Mouse (Mus musculus): ENCODE data around the gene Olfr692. TPM values are rescaled to one million over a fixed set of nuclear protein-coding genes. Genes with fewer than 3 reads are reported as not detected.
"Not testable (repeated sequence)": the region's sequence is repeated elsewhere in the genome, so short reads cannot be mapped to it uniquely, and the experiment has no call there.

Gene Olfr692
- polyA plus RNA-seq, 1 experiment from 2014 or later = not detected

DNA sequence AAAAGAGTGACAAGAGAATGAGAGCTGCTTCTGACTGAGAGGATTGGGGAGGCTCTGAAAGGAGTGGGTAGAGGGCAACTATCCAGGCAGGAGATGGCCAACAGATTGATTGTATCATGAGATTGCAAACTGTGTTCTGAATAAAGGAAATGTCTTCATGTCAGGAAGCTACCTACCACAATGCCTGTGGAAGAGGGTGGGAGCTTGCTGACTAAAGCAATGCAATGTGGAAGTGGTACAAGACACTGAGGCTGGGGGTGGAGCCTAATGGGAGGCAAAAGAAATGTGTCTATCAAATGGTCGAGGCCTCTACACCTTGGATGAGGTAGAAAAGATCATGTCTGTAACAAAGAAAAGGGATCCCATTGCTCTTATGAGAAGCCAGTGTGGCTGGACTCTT, 38.3 kb downstream of the Olfr692 start:
- WGBS = 48% methylated on average over 1 of the region's 1 CpGs
- Histone ChIP-seq H3K9ac (ENCODE audit: low read length) (no peak overlapping the region), H3K36me3 (ENCODE audit: control insufficient read depth, insufficient read depth, low read length) (no peaks in the 10 kb centered on the region), H3K27me3 (ENCODE audit: control insufficient read depth, insufficient read depth, low read length) (no peaks in the 10 kb centered on the region), H3K4me1 (ENCODE audit: control insufficient read depth in 2 of 2, insufficient read depth in 2 of 2, low read length in 2 of 2) (no peaks in the 10 kb centered on the region), H3K27ac (replicated peaks in 1 of 2; ENCODE audit: control insufficient read depth in 1 of 2, insufficient read depth in 1 of 2, low read depth in 2 of 2, low read length in 2 of 2) (no peak overlapping the region), H3K4me2 (ENCODE audit: low read length) (no peak overlapping the region), H3K9me3 (ENCODE audit: control insufficient read depth, low read length) (no peaks in the 10 kb centered on the region), H3K4me3 (ENCODE audit: control insufficient read depth in 1 of 2, insufficient read depth in 1 of 2, low read depth in 1 of 2, low read length in 2 of 2) (no peak overlapping the region)
- ATAC-seq (ENCODE audit: insufficient number of reproducible peaks, insufficient read depth, low FRiP score, low read depth) = no peak; the same call in 1 of the 2 replicates

DNA sequence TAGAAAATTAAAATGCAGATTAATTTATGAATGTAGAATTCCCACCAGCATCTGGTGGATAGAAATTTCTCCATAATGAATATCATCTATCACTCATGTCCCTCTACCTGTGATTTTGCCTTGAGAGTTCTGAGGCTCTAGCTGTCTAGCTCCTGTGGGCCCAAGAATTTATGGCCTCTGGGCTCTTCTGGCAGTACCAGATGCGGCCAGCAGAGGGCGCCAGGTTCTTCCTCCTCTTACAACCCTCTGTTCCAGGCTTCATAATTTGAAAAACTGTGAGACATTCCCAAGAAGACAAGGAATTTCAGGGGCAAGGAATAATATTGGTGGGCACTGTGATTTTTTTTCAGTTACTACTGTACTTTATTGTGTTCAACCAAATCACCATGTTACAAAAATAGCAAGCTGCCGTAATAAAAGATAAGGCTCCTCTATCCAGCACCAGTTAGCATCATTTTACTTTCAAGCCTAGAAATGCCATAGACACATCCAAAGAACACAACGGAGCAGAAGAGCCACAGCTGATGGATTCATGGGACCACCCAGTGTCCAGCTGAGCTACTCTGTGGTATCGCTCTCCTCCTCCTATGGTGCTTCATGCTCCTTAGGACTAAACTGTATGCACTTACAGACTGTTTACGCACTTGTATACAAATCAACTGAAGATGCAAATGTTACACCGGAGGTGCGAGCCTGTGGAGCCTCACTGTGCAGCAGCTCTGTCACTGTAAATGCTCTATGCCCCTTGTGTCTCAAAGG, 44.0 kb downstream of the Olfr692 start:
- 48% methylated on average over 8 of the region's 8 CpGs for WGBS
- not testable (repeated sequence) for H3K4me1 ChIP-seq (ENCODE audit: control insufficient read depth in 2 of 2, insufficient read depth in 2 of 2, low read length in 2 of 2); H3K36me3 ChIP-seq (ENCODE audit: control insufficient read depth, insufficient read depth, low read length); H3K4me3 ChIP-seq (ENCODE audit: control insufficient read depth in 1 of 2, insufficient read depth in 1 of 2, low read depth in 1 of 2, low read length in 2 of 2); H3K4me2 ChIP-seq (ENCODE audit: low read length); H3K27ac ChIP-seq (replicated peaks in 1 of 2; ENCODE audit: control insufficient read depth in 1 of 2, insufficient read depth in 1 of 2, low read depth in 2 of 2, low read length in 2 of 2); ATAC-seq (ENCODE audit: insufficient number of reproducible peaks, insufficient read depth, low FRiP score, low read depth); H3K9me3 ChIP-seq (ENCODE audit: control insufficient read depth, low read length); H3K9ac ChIP-seq (ENCODE audit: low read length); H3K27me3 ChIP-seq (ENCODE audit: control insufficient read depth, insufficient read depth, low read length)

DNA sequence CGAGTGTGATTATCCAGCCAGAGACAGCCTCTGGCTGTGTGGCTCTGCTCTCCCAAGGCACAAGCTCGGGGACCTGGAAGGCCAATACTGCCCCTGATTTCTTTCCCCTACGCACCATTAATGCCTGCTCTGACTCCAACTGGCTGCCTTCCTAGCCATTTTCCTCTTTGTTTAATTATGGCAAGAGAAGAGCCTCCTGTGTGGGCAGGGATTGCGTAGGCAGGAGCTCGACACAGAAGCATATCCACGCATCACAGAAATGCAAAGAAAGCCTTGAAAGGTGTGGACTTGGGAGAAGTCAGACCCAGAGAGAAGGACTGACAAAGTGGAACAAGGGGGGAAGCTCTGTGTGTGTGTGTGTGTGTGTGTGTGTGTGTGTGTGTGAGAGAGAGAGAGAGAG, 46.4 kb downstream of the Olfr692 start:
- H3K4me3 ChIP-seq (ENCODE audit: control insufficient read depth in 1 of 2, insufficient read depth in 1 of 2, low read depth in 1 of 2, low read length in 2 of 2) = no peak overlapping the region
- H3K27me3 ChIP-seq (ENCODE audit: control insufficient read depth, insufficient read depth, low read length) = no peaks in the 10 kb centered on the region
- H3K36me3 ChIP-seq (ENCODE audit: control insufficient read depth, insufficient read depth, low read length) = no peaks in the 10 kb centered on the region
- H3K9me3 ChIP-seq (ENCODE audit: control insufficient read depth, low read length) = no peaks in the 10 kb centered on the region
- WGBS = 59% methylated on average over 6 of the region's 6 CpGs
- H3K27ac ChIP-seq (replicated peaks in 1 of 2; ENCODE audit: control insufficient read depth in 1 of 2, insufficient read depth in 1 of 2, low read depth in 2 of 2, low read length in 2 of 2) = no peak overlapping the region
- no peak for ATAC-seq (ENCODE audit: insufficient number of reproducible peaks, insufficient read depth, low FRiP score, low read depth)
- no peak overlapping the region for H3K4me2 ChIP-seq (ENCODE audit: low read length)
- H3K9ac ChIP-seq (ENCODE audit: low read length) = no peak overlapping the region
- no peaks in the 10 kb centered on the region for H3K4me1 ChIP-seq (ENCODE audit: control insufficient read depth in 2 of 2, insufficient read depth in 2 of 2, low read length in 2 of 2)

DNA sequence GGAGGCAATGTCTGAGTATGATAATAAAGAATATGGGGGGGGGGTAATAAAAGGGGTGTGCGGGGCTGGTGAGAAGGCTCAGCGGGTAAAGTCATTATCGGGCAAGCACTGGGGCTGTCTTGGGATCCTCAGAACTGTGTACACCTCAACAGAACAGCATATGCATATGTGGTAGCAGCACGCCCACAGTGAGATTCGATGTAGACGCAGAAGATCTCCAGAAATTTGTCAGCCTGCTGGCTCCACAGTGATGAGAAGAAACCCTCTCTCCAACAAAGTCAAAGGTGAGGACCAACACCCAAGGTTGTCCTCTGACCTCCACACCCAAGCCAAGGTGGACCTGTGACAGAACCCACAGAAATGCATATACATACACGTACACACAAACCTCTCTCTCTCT, 48.5 kb downstream of the Olfr692 start:
- H3K9ac ChIP-seq (ENCODE audit: low read length) = no peak overlapping the region
- H3K9me3 ChIP-seq (ENCODE audit: control insufficient read depth, low read length) = no peaks in the 10 kb centered on the region
- ATAC-seq (ENCODE audit: insufficient number of reproducible peaks, insufficient read depth, low FRiP score, low read depth) = no peak
- no peak overlapping the region for H3K4me3 ChIP-seq (ENCODE audit: control insufficient read depth in 1 of 2, insufficient read depth in 1 of 2, low read depth in 1 of 2, low read length in 2 of 2)
- no peak overlapping the region for H3K4me2 ChIP-seq (ENCODE audit: low read length)
- 86% methylated on average over 7 of the region's 7 CpGs for WGBS
- no peaks in the 10 kb centered on the region for H3K36me3 ChIP-seq (ENCODE audit: control insufficient read depth, insufficient read depth, low read length)
- no peak overlapping the region for H3K27ac ChIP-seq (replicated peaks in 1 of 2; ENCODE audit: control insufficient read depth in 1 of 2, insufficient read depth in 1 of 2, low read depth in 2 of 2, low read length in 2 of 2)
- no peaks in the 10 kb centered on the region for H3K4me1 ChIP-seq (ENCODE audit: control insufficient read depth in 2 of 2, insufficient read depth in 2 of 2, low read length in 2 of 2)
- no peaks in the 10 kb centered on the region for H3K27me3 ChIP-seq (ENCODE audit: control insufficient read depth, insufficient read depth, low read length)

DNA sequence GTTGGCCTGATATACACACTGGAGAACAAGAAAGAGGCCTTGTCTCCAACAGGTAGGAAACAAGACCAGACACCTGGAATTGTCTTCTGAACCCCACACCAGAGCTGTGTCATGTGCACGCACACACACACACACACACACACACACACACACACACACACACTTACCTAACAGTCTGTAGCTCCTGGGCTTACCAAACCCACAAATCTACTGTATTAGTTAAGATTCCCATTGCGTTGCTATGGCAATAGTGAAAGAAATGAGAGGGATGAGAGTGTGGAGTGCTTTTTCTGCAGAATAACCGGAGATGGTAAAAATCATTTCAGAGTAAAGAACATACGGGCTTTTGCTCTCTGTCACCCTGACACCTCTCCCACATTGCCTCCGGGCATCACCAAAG, 50.1 kb downstream of the Olfr692 start:
- Histone ChIP-seq H3K27me3 (ENCODE audit: control insufficient read depth, insufficient read depth, low read length) (no peaks in the 10 kb centered on the region), H3K4me1 (ENCODE audit: control insufficient read depth in 2 of 2, insufficient read depth in 2 of 2, low read length in 2 of 2) (no peaks in the 10 kb centered on the region), H3K4me3 (ENCODE audit: control insufficient read depth in 1 of 2, insufficient read depth in 1 of 2, low read depth in 1 of 2, low read length in 2 of 2) (no peak overlapping the region), H3K4me2 (ENCODE audit: low read length) (no peak overlapping the region), H3K36me3 (ENCODE audit: control insufficient read depth, insufficient read depth, low read length) (no peaks in the 10 kb centered on the region), H3K9me3 (ENCODE audit: control insufficient read depth, low read length) (no peaks in the 10 kb centered on the region), H3K27ac (replicated peaks in 1 of 2; ENCODE audit: control insufficient read depth in 1 of 2, insufficient read depth in 1 of 2, low read depth in 2 of 2, low read length in 2 of 2) (no peak overlapping the region), H3K9ac (ENCODE audit: low read length) (no peak overlapping the region)
- no peak for ATAC-seq (ENCODE audit: insufficient number of reproducible peaks, insufficient read depth, low FRiP score, low read depth)
- 83% methylated on average over 5 of the region's 5 CpGs for WGBS

Other genes starting within 250 kb of the Olfr692 start
- gene Olfr683, start 221.2 kb upstream of the Olfr692 start, polyA plus RNA-seq (2014; fragmentation: Nextera tagmentation; extraction: Ambion mirVana) = not detected in 2 replicates
- gene Olfr684, start 204.6 kb upstream of the Olfr692 start, polyA plus RNA-seq (2014; fragmentation: Nextera tagmentation; extraction: Ambion mirVana) = not detected in 2 replicates
- gene Olfr685, start 182.2 kb upstream of the Olfr692 start, polyA plus RNA-seq (2014; fragmentation: Nextera tagmentation; extraction: Ambion mirVana) = not detected in 2 replicates
- gene Olfr686, start 160.7 kb upstream of the Olfr692 start, polyA plus RNA-seq (2014; fragmentation: Nextera tagmentation; extraction: Ambion mirVana) = not detected in 2 replicates
- not detected in 2 replicates for gene Olfr688, start 80.1 kb upstream of the Olfr692 start, polyA plus RNA-seq (2014; fragmentation: Nextera tagmentation; extraction: Ambion mirVana)
- gene Olfr689, start 57.1 kb upstream of the Olfr692 start, polyA plus RNA-seq (2014; fragmentation: Nextera tagmentation; extraction: Ambion mirVana) = not detected in 2 replicates
- gene Olfr690, start 34.1 kb upstream of the Olfr692 start, polyA plus RNA-seq (2014; fragmentation: Nextera tagmentation; extraction: Ambion mirVana) = not detected in 2 replicates
- gene Olfr691, start 26.0 kb upstream of the Olfr692 start, polyA plus RNA-seq (2014; fragmentation: Nextera tagmentation; extraction: Ambion mirVana) = not detected in 2 replicates
- gene Gm5901, start 6.8 kb downstream of the Olfr692 start, polyA plus RNA-seq (2014; fragmentation: Nextera tagmentation; extraction: Ambion mirVana) = not detected in 2 replicates
- 30.2 and 34.0 TPM in 2 replicates for gene Fam160a2, start 31.8 kb downstream of the Olfr692 start, polyA plus RNA-seq (2014; fragmentation: Nextera tagmentation; extraction: Ambion mirVana)
- not detected in 2 replicates for gene Cnga4, start 36.3 kb downstream of the Olfr692 start, polyA plus RNA-seq (2014; fragmentation: Nextera tagmentation; extraction: Ambion mirVana)
- not detected in 2 replicates for gene Cckbr, start 57.5 kb downstream of the Olfr692 start, polyA plus RNA-seq (2014; fragmentation: Nextera tagmentation; extraction: Ambion mirVana)
- gene Cavin3, start 114.1 kb downstream of the Olfr692 start, polyA plus RNA-seq (2014; fragmentation: Nextera tagmentation; extraction: Ambion mirVana) = 93.8 and 99.0 TPM in 2 replicates
- gene Smpd1, start 186.1 kb downstream of the Olfr692 start, polyA plus RNA-seq (2014; fragmentation: Nextera tagmentation; extraction: Ambion mirVana) = 60.1 and 64.2 TPM in 2 replicates
- 37.3 and 39.6 TPM in 2 replicates for gene Apbb1, start 213.4 kb downstream of the Olfr692 start, polyA plus RNA-seq (2014; fragmentation: Nextera tagmentation; extraction: Ambion mirVana)
- gene Hpx, start 231.9 kb downstream of the Olfr692 start, polyA plus RNA-seq (2014; fragmentation: Nextera tagmentation; extraction: Ambion mirVana) = 0.26 TPM in 1 of 2 replicates, not detected in the other